Mouse (Mus musculus) hindbrain, embryonic 11.5 days (tissue): ENCODE data around the gene Hs3st3b1. TPM values are rescaled to one million over a fixed set of nuclear protein-coding genes. Genes with fewer than 3 reads are reported as not detected.
A peak's percentile ranks its signal among the peaks of the same experiment; 100 is the strongest.

ENCODE experiments used
- ATAC-seq: fragments of 200-750 bp; cut with Nextera tagmentation; 2 replicates; pipeline ENCODE4 v1.8.0; 2017; ENCODE audit warnings: mild to moderate bottlenecking, moderate TSS enrichment, moderate library complexity; ENCODE audit not compliant: low FRiP score
- DNase-seq: peaks from one replicate; pipeline ENCODE4 v3.0.0-alpha.2; 2015; ENCODE audit warnings: low spot score
- H3K27ac ChIP-seq: fragments of 300-500 bp; sonication (generic); 2 replicates; pipeline ENCODE4 v1.5.1; 2014; ENCODE audit warnings: mild to moderate bottlenecking, low read depth, low read length
- H3K27me3 ChIP-seq: fragments of 300-500 bp; sonication (generic); 2 replicates; pipeline ENCODE4 v1.6.1; 2014; ENCODE audit warnings: mild to moderate bottlenecking, low read length, moderate library complexity, mixed read lengths; ENCODE audit not compliant: control insufficient read depth, insufficient read depth
- H3K36me3 ChIP-seq: fragments of 300-500 bp; sonication (generic); 2 replicates; pipeline ENCODE4 v1.6.1; 2014; ENCODE audit warnings: mild to moderate bottlenecking, low read length, moderate library complexity, mixed read lengths; ENCODE audit not compliant: control insufficient read depth, insufficient read depth
- H3K4me1 ChIP-seq: fragments of 300-500 bp; sonication (generic); replicated peaks from 2 replicates; pipeline ENCODE4 v1.6.1; 2014; ENCODE audit warnings: low read length, mixed read lengths; ENCODE audit not compliant: control insufficient read depth, insufficient read depth
- H3K4me2 ChIP-seq: fragments of 300-500 bp; sonication (generic); replicated peaks from 2 replicates; pipeline ENCODE4 v1.6.1; 2014; ENCODE audit warnings: mild to moderate bottlenecking, low read depth, low read length
- H3K4me3 ChIP-seq: fragments of 300-500 bp; sonication (generic); 2 replicates; pipeline ENCODE4 v1.5.1; 2014; ENCODE audit warnings: low read depth, low read length
- H3K9ac ChIP-seq: fragments of 300-500 bp; sonication (generic); 2 replicates; pipeline ENCODE4 v1.6.1; 2014; ENCODE audit warnings: low read depth, low read length
- H3K9me3 ChIP-seq: fragments of 300-500 bp; sonication (generic); 2 replicates; pipeline ENCODE4 v1.6.1; 2016; ENCODE audit warnings: low read length; ENCODE audit not compliant: control insufficient read depth
- WGBS: fragments of 180-500 bp; shearing (Covaris S2); extraction: QIAGEN DNeasy Blood & Tissue Kit; methylation state at CpG from one replicate; pipeline ENCODE4 v1.1.7; 2014; 5-methylcytosine and 5-hydroxymethylcytosine counted together
- polyA plus RNA-seq: library from polyadenylated mRNA; unstranded; fragments of >200 nt; fragmentation: Nextera tagmentation; extraction: Ambion mirVana; gene quantifications from 2 replicates; pipeline ENCODE4 v1.2.1, GENCODE M21; 2014

The Hs3st3b1 gene
- polyA plus RNA-seq, 1 experiment from 2014 or later = 8.9 TPM

GRCm38 (mm10) chr11:63942177-63942576 is 20.1 kb upstream of the Hs3st3b1 start:
- no peaks in the 10 kb centered on the region for H3K27me3 ChIP-seq
- no peaks in the 10 kb centered on the region for H3K36me3 ChIP-seq
- H3K4me1 ChIP-seq = no peaks in the 10 kb centered on the region
- H3K9ac ChIP-seq = no peak overlapping the region
- H3K9me3 ChIP-seq = no peaks in the 10 kb centered on the region
- no peak for DNase-seq
- no peak overlapping the region for H3K4me2 ChIP-seq
- no peak overlapping the region for H3K27ac ChIP-seq
- ATAC-seq = no peak
- H3K4me3 ChIP-seq = no peak overlapping the region
- WGBS = 82% methylated on average over 8 of the region's 8 CpGs

GRCm38 (mm10) chr11:63936641-63937040 is 14.6 kb upstream of the Hs3st3b1 start:
- H3K9ac ChIP-seq = no peak overlapping the region
- no peak overlapping the region for H3K4me3 ChIP-seq
- peaks cover 2% of the 10 kb centered on the region; the same call in 1 of the 2 replicates for H3K27me3 ChIP-seq
- H3K9me3 ChIP-seq = no peaks in the 10 kb centered on the region
- H3K4me1 ChIP-seq = no peaks in the 10 kb centered on the region
- no peaks in the 10 kb centered on the region for H3K36me3 ChIP-seq
- no peak for DNase-seq
- 35% methylated on average over 3 of the region's 3 CpGs for WGBS
- no peak for ATAC-seq
- no peak overlapping the region for H3K4me2 ChIP-seq
- no peak overlapping the region for H3K27ac ChIP-seq

- H3K27me3 ChIP-seq = peaks cover 13% of the 10 kb centered on the region
- H3K27ac ChIP-seq = no peak overlapping the region
- DNase-seq (no peak), ATAC-seq (no peak)
- no peak overlapping the region for H3K4me3 ChIP-seq
- peaks cover 5% of the 10 kb centered on the region; the same call in 1 of the 2 replicates for H3K4me1 ChIP-seq
- H3K4me2 ChIP-seq = no peak overlapping the region
- 67% methylated on average over 6 of the region's 6 CpGs for WGBS
- H3K36me3 ChIP-seq = no peaks in the 10 kb centered on the region
- no peaks in the 10 kb centered on the region for H3K9me3 ChIP-seq
- H3K9ac ChIP-seq = no peak overlapping the region
Observed at GRCm38 (mm10) chr11:63926901-63927300, 4.8 kb upstream of the Hs3st3b1 start.

GRCm38 (mm10) chr11:63925161-63925582 is 3.1 kb upstream of the Hs3st3b1 start:
- H3K27ac ChIP-seq = no peak overlapping the region
- peak overlapping the region; percentile 37; the same call in 1 of the 2 replicates for H3K9ac ChIP-seq
- ATAC-seq = no peak

GRCm38 (mm10) chr11:63924286-63924930 is 2.3 kb upstream of the Hs3st3b1 start:
- DNase-seq = peak; percentile 58
- Histone ChIP-seq H3K27ac (no peak overlapping the region), H3K9me3 (no peaks in the 10 kb centered on the region), H3K4me2 (peak overlapping the region; percentile 19; the same call in 1 of the 2 replicates), H3K36me3 (no peaks in the 10 kb centered on the region), H3K4me3 (no peak overlapping the region), H3K27me3 (peaks cover 17% of the 10 kb centered on the region), H3K4me1 (peaks cover 5% of the 10 kb centered on the region; the same call in 1 of the 2 replicates), H3K9ac (no peak overlapping the region)
- 2% methylated on average over 26 of the region's 26 CpGs for WGBS
- ATAC-seq = no peak

More at GRCm38 (mm10) chr11:63925161-63925582, 3.1 kb upstream of the Hs3st3b1 start:
- Histone ChIP-seq H3K4me3 (peak overlapping the region; percentile 22), H3K27me3 (peaks cover 13% of the 10 kb centered on the region), H3K4me1 (peaks cover 5% of the 10 kb centered on the region; the same call in 1 of the 2 replicates), H3K4me2 (peak overlapping the region; percentile 41), H3K36me3 (no peaks in the 10 kb centered on the region), H3K9me3 (no peaks in the 10 kb centered on the region)
- WGBS = under 1% methylated on average over 31 of the region's 31 CpGs
- peak; percentile 84 for DNase-seq

- H3K4me1 ChIP-seq = peaks cover 5% of the 10 kb centered on the region; the same call in 1 of the 2 replicates
- H3K36me3 ChIP-seq = no peaks in the 10 kb centered on the region
- WGBS = 1% methylated on average over 29 of the region's 29 CpGs
- H3K4me3 ChIP-seq = peak overlapping the region; percentile 33
- H3K4me2 ChIP-seq = peak overlapping the region; percentile 43
- ATAC-seq (no peak), DNase-seq (peak; percentile 66)
- H3K9me3 ChIP-seq = no peaks in the 10 kb centered on the region
- no peak overlapping the region for H3K27ac ChIP-seq
- H3K9ac ChIP-seq = 0 out of 2 replicates have a peak overlapping the region, but pooled peaks have one; percentile 15
- H3K27me3 ChIP-seq = peaks cover 17% of the 10 kb centered on the region
Observed at GRCm38 (mm10) chr11:63923386-63923785, 1.3 kb upstream of the Hs3st3b1 start.

- H3K4me2 ChIP-seq = peak overlapping the region; percentile 80
- DNase-seq (peak; percentile 64), ATAC-seq (peak; percentile 10)
- no peaks in the 10 kb centered on the region for H3K9me3 ChIP-seq
- H3K27ac ChIP-seq = peak overlapping the region; percentile 44
- peak overlapping the region; percentile 73 for H3K4me3 ChIP-seq
- no peaks in the 10 kb centered on the region for H3K36me3 ChIP-seq
- WGBS = under 1% methylated on average over 64 of the region's 80 CpGs
- H3K27me3 ChIP-seq = peaks cover 17% of the 10 kb centered on the region
- peaks cover 5% of the 10 kb centered on the region; the same call in 1 of the 2 replicates for H3K4me1 ChIP-seq
- peak overlapping the region; percentile 78 for H3K9ac ChIP-seq
Observed at GRCm38 (mm10) chr11:63921044-63921951, 792 bp downstream of the Hs3st3b1 start.

- Histone ChIP-seq H3K9me3 (no peaks in the 10 kb centered on the region), H3K4me2 (peak overlapping the region; percentile 80), H3K4me3 (peak overlapping the region; percentile 73), H3K36me3 (no peaks in the 10 kb centered on the region), H3K4me1 (peaks cover 5% of the 10 kb centered on the region), H3K27me3 (peaks cover 17% of the 10 kb centered on the region), H3K9ac (peak overlapping the region; percentile 78), H3K27ac (peak overlapping the region; percentile 58)
- DNase-seq (peak; percentile 91), ATAC-seq (peak; percentile 55)
- WGBS = under 1% methylated on average over 33 of the region's 33 CpGs
Observed at GRCm38 (mm10) chr11:63920531-63920930, 1.6 kb downstream of the Hs3st3b1 start.
